Mouse (Mus musculus) hindbrain, embryonic 11.5 days (tissue): ENCODE data around the gene Plekhn1. TPM values are rescaled to one million over a fixed set of nuclear protein-coding genes. Genes with fewer than 3 reads are reported as not detected.
A peak's percentile ranks its signal among the peaks of the same experiment; 100 is the strongest.

Experiments
- ATAC-seq: fragments of 200-750 bp; cut with Nextera tagmentation; 2 replicates; pipeline ENCODE4 v1.8.0; 2017; ENCODE audit warnings: mild to moderate bottlenecking, moderate TSS enrichment, moderate library complexity; ENCODE audit not compliant: low FRiP score
- DNase-seq: peaks from one replicate; pipeline ENCODE4 v3.0.0-alpha.2; 2015; ENCODE audit warnings: low spot score
- H3K27ac ChIP-seq: fragments of 300-500 bp; sonication (generic); 2 replicates; pipeline ENCODE4 v1.5.1; 2014; ENCODE audit warnings: mild to moderate bottlenecking, low read depth, low read length
- H3K27me3 ChIP-seq: fragments of 300-500 bp; sonication (generic); 2 replicates; pipeline ENCODE4 v1.6.1; 2014; ENCODE audit warnings: mild to moderate bottlenecking, low read length, moderate library complexity, mixed read lengths; ENCODE audit not compliant: control insufficient read depth, insufficient read depth
- H3K36me3 ChIP-seq: fragments of 300-500 bp; sonication (generic); 2 replicates; pipeline ENCODE4 v1.6.1; 2014; ENCODE audit warnings: mild to moderate bottlenecking, low read length, moderate library complexity, mixed read lengths; ENCODE audit not compliant: control insufficient read depth, insufficient read depth
- H3K4me1 ChIP-seq: fragments of 300-500 bp; sonication (generic); replicated peaks from 2 replicates; pipeline ENCODE4 v1.6.1; 2014; ENCODE audit warnings: low read length, mixed read lengths; ENCODE audit not compliant: control insufficient read depth, insufficient read depth
- H3K4me2 ChIP-seq: fragments of 300-500 bp; sonication (generic); replicated peaks from 2 replicates; pipeline ENCODE4 v1.6.1; 2014; ENCODE audit warnings: mild to moderate bottlenecking, low read depth, low read length
- H3K4me3 ChIP-seq: fragments of 300-500 bp; sonication (generic); 2 replicates; pipeline ENCODE4 v1.5.1; 2014; ENCODE audit warnings: low read depth, low read length
- H3K9ac ChIP-seq: fragments of 300-500 bp; sonication (generic); 2 replicates; pipeline ENCODE4 v1.6.1; 2014; ENCODE audit warnings: low read depth, low read length
- H3K9me3 ChIP-seq: fragments of 300-500 bp; sonication (generic); 2 replicates; pipeline ENCODE4 v1.6.1; 2016; ENCODE audit warnings: low read length; ENCODE audit not compliant: control insufficient read depth
- WGBS: fragments of 180-500 bp; shearing (Covaris S2); extraction: QIAGEN DNeasy Blood & Tissue Kit; methylation state at CpG from one replicate; pipeline ENCODE4 v1.1.7; 2014; 5-methylcytosine and 5-hydroxymethylcytosine counted together
- polyA plus RNA-seq: library from polyadenylated mRNA; unstranded; fragments of >200 nt; fragmentation: Nextera tagmentation; extraction: Ambion mirVana; gene quantifications from 2 replicates; pipeline ENCODE4 v1.2.1, GENCODE M21; 2014

The Plekhn1 gene
- polyA plus RNA-seq, 1 experiment from 2014 or later = 17.0 TPM

- Histone ChIP-seq H3K36me3 (no peaks in the 10 kb centered on the region), H3K9ac (peak within 1 kb of the TSS; percentile 69), H3K27me3 (no peaks in the 10 kb centered on the region), H3K4me1 (0 out of 2 replicates have a peak, but pooled peaks cover 3% of the 10 kb centered on the region), H3K27ac (peak within 1 kb of the TSS; percentile 47), H3K9me3 (no peaks in the 10 kb centered on the region), H3K4me3 (peak within 1 kb of the TSS; percentile 68), H3K4me2 (peak within 1 kb of the TSS; percentile 84)
- peak; percentile 87 for ATAC-seq
- under 1% methylated on average over 33 of the region's 39 CpGs for WGBS
- DNase-seq = peak; percentile 82
These were observed 31.6 kb downstream of the Plekhn1 start, which contains the start of gene AW011738 for GRCm38 (mm10) chr4:156203001-156203412. TSS of gene AW011738 (plus strand) at chr4:156203304.

DNA sequence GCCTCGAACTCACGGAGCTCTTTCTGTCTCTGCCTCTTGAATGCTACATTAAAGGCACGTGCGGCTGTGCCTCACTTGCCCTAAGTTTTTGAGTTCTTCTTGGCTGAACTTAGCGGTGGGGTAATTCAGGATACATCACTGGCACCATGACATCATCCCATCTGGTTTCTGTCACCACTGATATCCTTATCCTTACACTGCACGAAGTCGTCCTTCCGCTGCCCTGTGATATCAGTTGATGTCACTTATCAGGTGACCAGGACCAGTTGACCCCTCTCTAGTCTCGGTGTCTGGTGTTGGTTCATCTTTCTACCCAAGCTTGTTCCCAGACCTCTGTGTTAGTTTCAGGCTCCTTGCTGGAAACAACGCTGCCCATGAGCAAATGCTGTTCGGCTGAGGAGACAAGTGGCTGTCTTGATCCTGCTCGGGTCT lies 32.2 kb downstream of the Plekhn1 start:
- ATAC-seq (no peak), DNase-seq (no peak)
- 47% methylated on average over 12 of the region's 12 CpGs for WGBS
- Histone ChIP-seq H3K9me3 (no peaks in the 10 kb centered on the region), H3K27me3 (no peaks in the 10 kb centered on the region), H3K4me3 (peak overlapping the region; percentile 68), H3K4me2 (peak overlapping the region; percentile 84), H3K4me1 (0 out of 2 replicates have a peak, but pooled peaks cover 3% of the 10 kb centered on the region), H3K36me3 (no peaks in the 10 kb centered on the region), H3K9ac (peak overlapping the region; percentile 69; the same call in 1 of the 2 replicates), H3K27ac (peak overlapping the region; percentile 37)

DNA sequence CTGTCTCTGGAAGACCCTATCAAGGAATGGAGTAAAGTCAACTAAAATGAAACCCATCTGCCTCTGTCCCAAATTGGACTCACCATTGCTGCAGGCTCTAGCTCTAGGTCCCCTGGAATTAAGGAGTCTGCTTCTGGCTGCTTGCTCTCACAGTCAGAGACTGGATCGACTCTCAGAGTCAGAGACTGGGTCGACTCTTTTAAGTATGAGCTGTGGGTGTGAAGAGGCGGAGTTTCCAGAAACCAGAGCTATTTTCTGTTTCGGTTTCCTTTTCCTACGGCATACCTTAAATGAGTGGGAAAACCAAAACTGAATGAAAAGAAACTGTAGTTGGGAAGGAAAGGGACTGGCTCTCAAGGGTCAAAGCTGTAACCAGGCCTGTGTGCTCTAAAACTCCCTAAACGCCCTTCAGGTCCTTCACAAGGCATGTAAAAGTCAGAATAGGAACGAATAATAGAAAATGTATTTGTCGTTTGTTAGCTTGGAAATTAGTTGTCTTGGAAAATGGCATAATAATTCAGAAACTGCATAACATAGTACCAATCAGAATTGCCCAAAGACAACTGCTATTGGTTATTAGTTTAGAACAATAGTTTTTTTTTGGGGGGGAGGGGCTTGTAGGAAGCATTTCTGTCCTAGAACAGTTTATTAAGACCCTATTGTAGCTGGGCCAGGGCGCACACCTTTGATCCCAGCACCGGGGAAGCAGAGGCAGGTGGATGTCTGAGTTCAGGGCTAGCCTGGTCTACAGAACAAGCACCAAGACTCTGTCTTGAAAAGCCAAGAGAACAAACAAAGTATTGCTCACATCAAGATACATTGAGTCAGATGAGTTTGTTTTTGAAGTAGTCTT lies 33.8 kb downstream of the Plekhn1 start, which contains the start of gene Isg15:
Gene Isg15 (minus strand): TSS at position 196 of the 853 bp plus-strand sequence.
- 68% methylated on average over 10 of the region's 10 CpGs for WGBS
- Histone ChIP-seq H3K27me3 (no peaks in the 10 kb centered on the region), H3K27ac (no peak within 1 kb of the TSS), H3K4me1 (0 out of 2 replicates have a peak, but pooled peaks cover 3% of the 10 kb centered on the region), H3K9ac (no peak within 1 kb of the TSS), H3K4me3 (no peak within 1 kb of the TSS), H3K36me3 (no peaks in the 10 kb centered on the region), H3K4me2 (no peak within 1 kb of the TSS), H3K9me3 (no peaks in the 10 kb centered on the region)
- DNase-seq (no peak), ATAC-seq (no peak)

- peak; percentile 95 for ATAC-seq
- H3K9me3 ChIP-seq = no peaks in the 10 kb centered on the region
- WGBS = under 1% methylated on average over 22 of the region's 26 CpGs
- DNase-seq = peak; percentile 97
- H3K9ac ChIP-seq = peak overlapping the region; percentile 51
- H3K4me2 ChIP-seq = peak overlapping the region; percentile 41
- H3K4me3 ChIP-seq = peak overlapping the region; percentile 96
- no peaks in the 10 kb centered on the region for H3K27me3 ChIP-seq
- peak overlapping the region; percentile 95 for H3K27ac ChIP-seq
- peaks cover 6% of the 10 kb centered on the region for H3K4me1 ChIP-seq
- no peaks in the 10 kb centered on the region for H3K36me3 ChIP-seq
These were observed 36.8 kb downstream of the Plekhn1 start for GRCm38 (mm10) chr4:156197829-156198205.

- H3K4me1 ChIP-seq = peaks cover 8% of the 10 kb centered on the region
- DNase-seq (no peak), ATAC-seq (peak; percentile 86)
- no peaks in the 10 kb centered on the region for H3K27me3 ChIP-seq
- peak within 1 kb of the TSS; percentile 86 for H3K4me2 ChIP-seq
- peak within 1 kb of the TSS; percentile 96 for H3K4me3 ChIP-seq
- 2% methylated on average over 22 of the region's 88 CpGs for WGBS
- H3K9ac ChIP-seq = peak within 1 kb of the TSS; percentile 94
- no peaks in the 10 kb centered on the region for H3K36me3 ChIP-seq
- H3K9me3 ChIP-seq = no peaks in the 10 kb centered on the region
- H3K27ac ChIP-seq = peak within 1 kb of the TSS; percentile 95
These were observed 37.4 kb downstream of the Plekhn1 start, which contains the start of gene Agrn for GRCm38 (mm10) chr4:156197131-156197828. TSS of gene Agrn (minus strand) at chr4:156197488.

- H3K4me2 ChIP-seq = peak overlapping the region; percentile 86
- no peaks in the 10 kb centered on the region for H3K27me3 ChIP-seq
- ATAC-seq = peak; percentile 6; the same call in 1 of the 2 replicates
- peak; percentile 62 for DNase-seq
- peak overlapping the region; percentile 95 for H3K27ac ChIP-seq
- H3K36me3 ChIP-seq = no peaks in the 10 kb centered on the region
- 3% methylated on average over 35 of the region's 35 CpGs for WGBS
- H3K9ac ChIP-seq = peak overlapping the region; percentile 94
- peak overlapping the region; percentile 96 for H3K4me3 ChIP-seq
- H3K9me3 ChIP-seq = no peaks in the 10 kb centered on the region
- H3K4me1 ChIP-seq = peaks cover 9% of the 10 kb centered on the region
These were observed 38.5 kb downstream of the Plekhn1 start for GRCm38 (mm10) chr4:156195927-156196870.

DNA sequence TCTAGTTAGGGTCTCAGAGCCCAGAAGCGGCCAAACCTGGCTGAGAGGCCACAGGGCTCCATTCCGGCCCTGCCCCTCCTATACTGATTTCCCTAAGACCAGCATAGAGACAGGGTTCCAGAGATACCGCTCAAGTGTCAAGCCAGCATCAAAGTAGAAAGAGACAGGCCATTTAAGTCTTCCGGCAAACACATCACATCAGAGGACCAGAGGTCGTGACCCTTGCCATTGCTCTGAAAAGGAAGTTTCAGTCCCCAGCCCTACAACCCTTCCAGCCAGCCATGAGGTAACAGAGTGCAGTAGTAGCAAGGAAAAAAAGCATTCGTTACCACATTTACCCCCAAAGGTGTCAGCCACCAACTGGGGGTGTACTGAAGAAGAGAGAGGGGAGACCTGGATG lies 40.3 kb downstream of the Plekhn1 start:
- ATAC-seq (no peak), DNase-seq (no peak)
- peak overlapping the region; percentile 3 for H3K4me2 ChIP-seq
- WGBS = 21% methylated on average over 6 of the region's 6 CpGs
- peaks cover 25% of the 10 kb centered on the region for H3K4me1 ChIP-seq
- H3K36me3 ChIP-seq = no peaks in the 10 kb centered on the region
- no peak overlapping the region for H3K4me3 ChIP-seq
- H3K27me3 ChIP-seq = no peaks in the 10 kb centered on the region; the same call in 1 of the 2 replicates
- H3K9me3 ChIP-seq = no peaks in the 10 kb centered on the region
- no peak overlapping the region for H3K27ac ChIP-seq
- H3K9ac ChIP-seq = no peak overlapping the region

DNA sequence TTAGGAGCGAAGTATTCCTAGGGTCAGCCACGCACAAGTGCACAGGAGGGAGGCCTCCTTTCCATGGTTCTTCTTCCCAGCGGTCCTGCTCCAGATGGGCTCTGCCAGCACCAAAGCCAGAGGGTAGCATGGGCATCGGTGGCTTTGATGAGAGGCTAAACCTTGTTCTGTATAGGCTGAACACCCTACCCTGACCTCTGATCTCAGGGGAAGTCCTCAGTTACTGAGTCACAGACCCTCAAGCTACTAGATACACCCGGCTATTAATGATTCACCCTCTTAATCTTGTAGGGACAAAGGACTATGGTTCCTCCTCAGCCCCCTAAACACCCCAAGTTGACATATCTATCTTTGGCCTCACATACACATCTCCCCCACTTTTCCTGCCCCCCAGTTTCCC lies 40.8 kb downstream of the Plekhn1 start:
- ATAC-seq (no peak), DNase-seq (no peak)
- Histone ChIP-seq H3K4me1 (peaks cover 30% of the 10 kb centered on the region), H3K9me3 (no peaks in the 10 kb centered on the region), H3K27ac (no peak overlapping the region), H3K4me2 (peak overlapping the region; percentile 3), H3K4me3 (no peak overlapping the region), H3K36me3 (no peaks in the 10 kb centered on the region), H3K9ac (no peak overlapping the region), H3K27me3 (no peaks in the 10 kb centered on the region; the same call in 1 of the 2 replicates)
- WGBS = 48% methylated on average over 5 of the region's 5 CpGs
